Mouse (Mus musculus) neural tube, embryonic 15.5 days (tissue): Measurements from ENCODE around the gene Alpk3. TPM values are rescaled to one million over a fixed set of nuclear protein-coding genes. Genes with fewer than 3 reads are reported as not detected.

ENCODE experiments used
- ATAC-seq: fragments of 200-750 bp; cut with Nextera tagmentation; 2 replicates; pipeline ENCODE4 v1.8.0; 2017; ENCODE audit warnings: mild to moderate bottlenecking, moderate TSS enrichment, moderate library complexity; ENCODE audit not compliant: low FRiP score
- H3K27ac ChIP-seq: fragments of 300-500 bp; sonication (generic); replicated peaks from 2 replicates; pipeline ENCODE4 v1.5.1; 2015; ENCODE audit warnings: mild to moderate bottlenecking, inconsistent platforms
- H3K27me3 ChIP-seq: fragments of 300-500 bp; sonication (generic); replicated peaks from 2 replicates; pipeline ENCODE4 v1.6.1; 2015; ENCODE audit warnings: inconsistent platforms
- H3K36me3 ChIP-seq: fragments of 300-500 bp; sonication (generic); 2 replicates; pipeline ENCODE4 v1.6.1; 2015; ENCODE audit warnings: inconsistent platforms
- H3K4me1 ChIP-seq: fragments of 300-500 bp; sonication (generic); 2 replicates; pipeline ENCODE4 v1.6.1; 2015; ENCODE audit warnings: inconsistent platforms
- H3K4me2 ChIP-seq: fragments of 300-500 bp; sonication (generic); 2 replicates; pipeline ENCODE4 v1.6.1; 2015; ENCODE audit warnings: inconsistent platforms, mild to moderate bottlenecking, moderate library complexity
- H3K4me3 ChIP-seq: fragments of 300-500 bp; sonication (generic); replicated peaks from 2 replicates; pipeline ENCODE4 v1.5.1; 2015; ENCODE audit warnings: mild to moderate bottlenecking, inconsistent platforms
- H3K9ac ChIP-seq: fragments of 300-500 bp; sonication (generic); replicated peaks from 2 replicates; pipeline ENCODE4 v1.6.1; 2015; ENCODE audit warnings: mild to moderate bottlenecking, inconsistent platforms
- H3K9me3 ChIP-seq: fragments of 300-500 bp; sonication (generic); replicated peaks from 2 replicates; pipeline ENCODE4 v1.6.1; 2016; ENCODE audit warnings: inconsistent platforms
- WGBS: fragments of 180-500 bp; shearing (Covaris S2); methylation state at CpG from one replicate; pipeline ENCODE4 v1.1.7; 2015; ENCODE audit warnings: mixed read lengths; 5-methylcytosine and 5-hydroxymethylcytosine counted together
- polyA plus RNA-seq: library from polyadenylated mRNA; unstranded; fragments of >200 nt; fragmentation: Nextera tagmentation; extraction: Ambion mirVana; gene quantifications from 2 replicates; pipeline ENCODE4 v1.2.1, GENCODE M21; 2015

Alpk3 gene
- polyA plus RNA-seq, 1 experiment from 2014 or later = 0.47 TPM

- Histone ChIP-seq H3K9ac (no peak overlapping the region), H3K36me3 (no peaks in the 10 kb centered on the region), H3K27me3 (no peaks in the 10 kb centered on the region), H3K4me2 (no peak overlapping the region), H3K4me3 (no peak overlapping the region), H3K4me1 (0 out of 2 replicates have a peak, but pooled peaks cover 2% of the 10 kb centered on the region), H3K9me3 (no peaks in the 10 kb centered on the region), H3K27ac (no peak overlapping the region)
- 83% methylated on average over 11 of the region's 11 CpGs for WGBS
- ATAC-seq = no peak
Observed at GRCm38 (mm10) chr7:81055709-81056370, 1.6 kb upstream of the Alpk3 start.

- ATAC-seq = no peak
- 74% methylated on average over 6 of the region's 6 CpGs for WGBS
- no peak overlapping the region for H3K27ac ChIP-seq
Observed at GRCm38 (mm10) chr7:81057901-81058711, 706 bp downstream of the Alpk3 start.

GRCm38 (mm10) chr7:81058712-81059154 is 1.3 kb downstream of the Alpk3 start:
- 0 out of 2 replicates have a peak, but pooled peaks cover 2% of the 10 kb centered on the region for H3K4me1 ChIP-seq
- H3K9me3 ChIP-seq = no peaks in the 10 kb centered on the region
- H3K9ac ChIP-seq = no peak overlapping the region
- no peaks in the 10 kb centered on the region for H3K36me3 ChIP-seq
- H3K4me3 ChIP-seq = no peak overlapping the region
- H3K27ac ChIP-seq = no peak overlapping the region
- H3K27me3 ChIP-seq = no peaks in the 10 kb centered on the region
- WGBS = 68% methylated on average over 9 of the region's 9 CpGs
- ATAC-seq = no peak
- no peak overlapping the region for H3K4me2 ChIP-seq

More at GRCm38 (mm10) chr7:81057901-81058711, 706 bp downstream of the Alpk3 start:
- H3K9ac ChIP-seq = no peak overlapping the region
- no peaks in the 10 kb centered on the region for H3K27me3 ChIP-seq
- H3K4me2 ChIP-seq = no peak overlapping the region
- H3K9me3 ChIP-seq = no peaks in the 10 kb centered on the region
- no peak overlapping the region for H3K4me3 ChIP-seq
- H3K36me3 ChIP-seq = no peaks in the 10 kb centered on the region
- H3K4me1 ChIP-seq = 0 out of 2 replicates have a peak, but pooled peaks cover 2% of the 10 kb centered on the region

- WGBS = 73% methylated on average over 5 of the region's 5 CpGs
- Histone ChIP-seq H3K36me3 (no peaks in the 10 kb centered on the region), H3K9me3 (no peaks in the 10 kb centered on the region), H3K4me3 (no peak overlapping the region), H3K9ac (no peak overlapping the region), H3K27ac (no peak overlapping the region), H3K4me2 (no peak overlapping the region), H3K4me1 (0 out of 2 replicates have a peak, but pooled peaks cover 2% of the 10 kb centered on the region), H3K27me3 (no peaks in the 10 kb centered on the region)
- ATAC-seq = no peak
Observed at GRCm38 (mm10) chr7:81059388-81059787, 2.0 kb downstream of the Alpk3 start.

- Histone ChIP-seq H3K27me3 (no peaks in the 10 kb centered on the region), H3K4me3 (no peak overlapping the region), H3K27ac (no peak overlapping the region), H3K36me3 (no peaks in the 10 kb centered on the region), H3K4me1 (0 out of 2 replicates have a peak, but pooled peaks cover 2% of the 10 kb centered on the region), H3K9ac (no peak overlapping the region), H3K4me2 (no peak overlapping the region), H3K9me3 (no peaks in the 10 kb centered on the region)
- 78% methylated on average over 2 of the region's 2 CpGs for WGBS
- no peak for ATAC-seq
Observed at GRCm38 (mm10) chr7:81060908-81061307, 3.5 kb downstream of the Alpk3 start.

GRCm38 (mm10) chr7:81061936-81062335 is 4.5 kb downstream of the Alpk3 start:
- 87% methylated on average over 11 of the region's 11 CpGs for WGBS

GRCm38 (mm10) chr7:81063332-81063731 is 5.9 kb downstream of the Alpk3 start:
- H3K4me3 ChIP-seq = no peak overlapping the region
- no peaks in the 10 kb centered on the region for H3K36me3 ChIP-seq
- H3K27me3 ChIP-seq = no peaks in the 10 kb centered on the region
- H3K9me3 ChIP-seq = no peaks in the 10 kb centered on the region
- H3K4me1 ChIP-seq = no peaks in the 10 kb centered on the region
- 67% methylated on average over 9 of the region's 9 CpGs for WGBS
- no peak overlapping the region for H3K4me2 ChIP-seq
- H3K9ac ChIP-seq = no peak overlapping the region
- no peak for ATAC-seq
- no peak overlapping the region for H3K27ac ChIP-seq

More at GRCm38 (mm10) chr7:81061936-81062335, 4.5 kb downstream of the Alpk3 start:
- Histone ChIP-seq H3K27me3 (no peaks in the 10 kb centered on the region), H3K4me1 (0 out of 2 replicates have a peak, but pooled peaks cover 2% of the 10 kb centered on the region), H3K4me2 (no peak overlapping the region), H3K4me3 (no peak overlapping the region), H3K36me3 (no peaks in the 10 kb centered on the region), H3K9ac (no peak overlapping the region), H3K27ac (no peak overlapping the region), H3K9me3 (no peaks in the 10 kb centered on the region)
- no peak for ATAC-seq

- no peak for ATAC-seq
- H3K27me3 ChIP-seq = no peaks in the 10 kb centered on the region
- no peaks in the 10 kb centered on the region for H3K36me3 ChIP-seq
- no peak overlapping the region for H3K4me3 ChIP-seq
- H3K27ac ChIP-seq = no peak overlapping the region
- H3K9me3 ChIP-seq = no peaks in the 10 kb centered on the region
- WGBS = 29% methylated on average over 6 of the region's 6 CpGs
- H3K4me1 ChIP-seq = no peaks in the 10 kb centered on the region
- H3K4me2 ChIP-seq = no peak overlapping the region
- H3K9ac ChIP-seq = no peak overlapping the region
Observed at GRCm38 (mm10) chr7:81066714-81067113, 9.3 kb downstream of the Alpk3 start.

- Histone ChIP-seq H3K27me3 (no peaks in the 10 kb centered on the region), H3K27ac (no peak overlapping the region), H3K9me3 (no peaks in the 10 kb centered on the region), H3K9ac (no peak overlapping the region), H3K4me3 (no peak overlapping the region), H3K36me3 (no peaks in the 10 kb centered on the region), H3K4me1 (no peaks in the 10 kb centered on the region), H3K4me2 (no peak overlapping the region)
- no peak for ATAC-seq
- 64% methylated on average over 5 of the region's 5 CpGs for WGBS
Observed at GRCm38 (mm10) chr7:81072463-81072862, 15.1 kb downstream of the Alpk3 start.

- no peak overlapping the region for H3K4me3 ChIP-seq
- no peak for ATAC-seq
Observed at GRCm38 (mm10) chr7:81073273-81073672, 15.9 kb downstream of the Alpk3 start.

GRCm38 (mm10) chr7:81074546-81074945 is 17.1 kb downstream of the Alpk3 start:
- H3K4me1 ChIP-seq = no peaks in the 10 kb centered on the region
- no peaks in the 10 kb centered on the region for H3K36me3 ChIP-seq
- no peak overlapping the region for H3K9ac ChIP-seq
- no peaks in the 10 kb centered on the region for H3K9me3 ChIP-seq
- no peak overlapping the region for H3K27ac ChIP-seq
- 73% methylated on average over 9 of the region's 9 CpGs for WGBS
- H3K4me3 ChIP-seq = no peak overlapping the region
- no peaks in the 10 kb centered on the region for H3K27me3 ChIP-seq
- H3K4me2 ChIP-seq = no peak overlapping the region
- no peak for ATAC-seq

More at GRCm38 (mm10) chr7:81073273-81073672, 15.9 kb downstream of the Alpk3 start:
- no peaks in the 10 kb centered on the region for H3K36me3 ChIP-seq
- no peaks in the 10 kb centered on the region for H3K4me1 ChIP-seq
- H3K9me3 ChIP-seq = no peaks in the 10 kb centered on the region
- no peak overlapping the region for H3K4me2 ChIP-seq
- H3K9ac ChIP-seq = no peak overlapping the region
- H3K27ac ChIP-seq = no peak overlapping the region
- no peaks in the 10 kb centered on the region for H3K27me3 ChIP-seq
- 85% methylated on average over 5 of the region's 5 CpGs for WGBS

- H3K27ac ChIP-seq = no peak overlapping the region
- no peak overlapping the region for H3K4me3 ChIP-seq
- no peaks in the 10 kb centered on the region for H3K36me3 ChIP-seq
- H3K9ac ChIP-seq = no peak overlapping the region
- H3K4me2 ChIP-seq = no peak overlapping the region
- 67% methylated on average over 7 of the region's 7 CpGs for WGBS
- no peaks in the 10 kb centered on the region for H3K9me3 ChIP-seq
- H3K27me3 ChIP-seq = no peaks in the 10 kb centered on the region
- ATAC-seq = no peak
- no peaks in the 10 kb centered on the region for H3K4me1 ChIP-seq
Observed at GRCm38 (mm10) chr7:81075299-81075698, 17.9 kb downstream of the Alpk3 start.
